Mouse (Mus musculus): ENCODE measurements around the gene Hmg20a.
"Not testable (repeated sequence)": the region's sequence is repeated elsewhere in the genome, so short reads cannot be mapped to it uniquely, and the experiment has no call there.

Hmg20a gene

GRCm38 (mm10) chr9:56417948-56418737 lies at the start of gene Hmg20a, which contains the start of gene Peak1:
Gene Hmg20a, plus strand, starts transcription at chr9:56418609.
Gene Peak1, minus strand, starts transcription at chr9:56418067.
- DNase-seq (ENCODE audit: low spot score in 2 of 2) = peak; percentile 100

DNA sequence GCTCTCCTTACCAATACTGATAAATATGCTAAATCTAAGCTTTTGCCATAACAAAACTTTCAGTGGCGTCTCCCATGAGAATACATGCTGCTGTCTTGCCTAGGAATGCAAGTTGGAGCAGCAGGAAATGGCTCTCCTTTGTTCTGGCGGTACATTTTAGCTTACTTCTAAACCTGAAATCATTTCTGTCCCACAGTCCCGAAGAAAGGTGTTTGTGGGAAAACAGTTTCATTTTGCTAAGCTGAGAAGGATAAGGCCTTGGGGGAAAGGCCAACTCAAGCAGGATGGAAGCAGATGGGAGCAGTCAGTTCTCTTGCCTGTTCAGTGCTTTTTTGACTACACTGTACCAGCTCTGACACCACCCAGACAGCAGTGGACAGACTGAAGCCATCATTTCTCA lies 49.6 kb upstream of the Hmg20a start:
- no peak for DNase-seq (ENCODE audit: low spot score in 2 of 2)

- no peak for DNase-seq (ENCODE audit: low spot score in 2 of 2)
Measured at GRCm38 (mm10) chr9:56370710-56371109, 47.7 kb upstream of the Hmg20a start.

- DNase-seq (ENCODE audit: low spot score in 2 of 2) = no peak
Measured at GRCm38 (mm10) chr9:56374401-56374800, 44.0 kb upstream of the Hmg20a start.

- DNase-seq (ENCODE audit: low spot score in 2 of 2) = no peak
Measured at GRCm38 (mm10) chr9:56382786-56383185, 35.6 kb upstream of the Hmg20a start.

- DNase-seq (ENCODE audit: low spot score in 2 of 2) = no peak
Measured at GRCm38 (mm10) chr9:56392857-56393256, 25.6 kb upstream of the Hmg20a start.

DNA sequence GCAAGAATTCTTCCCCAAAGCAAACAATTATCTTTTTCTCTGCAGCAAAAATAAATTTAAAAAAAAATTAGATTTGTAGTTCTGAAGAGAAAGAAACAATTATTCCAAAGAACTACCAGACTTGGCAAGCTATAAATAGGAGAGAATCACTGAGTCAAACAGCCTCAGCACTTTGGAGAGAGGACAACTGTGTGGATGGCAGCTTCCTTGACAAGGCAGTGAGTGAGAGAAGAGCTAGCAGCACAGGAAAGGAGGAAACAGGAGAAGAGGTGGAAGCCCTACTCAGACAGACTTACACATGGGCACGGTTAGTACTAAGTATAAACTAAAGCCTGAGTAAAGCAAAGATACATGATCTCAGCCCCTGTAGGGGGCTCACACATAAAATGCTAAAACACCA lies 22.1 kb upstream of the Hmg20a start:
- DNase-seq (ENCODE audit: low spot score in 2 of 2) = no peak

DNA sequence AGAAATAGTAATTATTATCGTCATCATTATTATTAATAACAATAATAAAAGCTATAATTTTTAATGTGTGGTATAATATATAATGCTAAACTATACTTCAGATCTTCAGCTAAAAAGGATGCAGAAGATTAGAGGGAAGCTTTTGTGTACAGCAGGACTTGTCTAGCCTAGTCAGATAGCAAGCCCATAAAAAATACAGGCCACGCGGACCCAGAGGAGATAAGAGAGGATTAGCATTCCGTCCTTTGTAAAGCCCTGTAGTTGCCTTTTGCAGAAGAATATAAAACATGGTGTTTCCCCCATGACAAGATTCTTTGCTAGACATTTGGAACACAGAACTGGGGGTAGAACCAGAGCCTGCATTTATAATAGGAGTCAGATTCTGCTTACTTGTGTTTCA lies 13.8 kb upstream of the Hmg20a start:
- DNase-seq (ENCODE audit: low spot score in 2 of 2) = no peak

- DNase-seq (ENCODE audit: low spot score in 2 of 2) = no peak
Measured at GRCm38 (mm10) chr9:56409928-56410327, 8.5 kb upstream of the Hmg20a start.

GRCm38 (mm10) chr9:56412716-56413115 lies 5.7 kb upstream of the Hmg20a start:
- no peak for DNase-seq (ENCODE audit: low spot score in 2 of 2)

DNA sequence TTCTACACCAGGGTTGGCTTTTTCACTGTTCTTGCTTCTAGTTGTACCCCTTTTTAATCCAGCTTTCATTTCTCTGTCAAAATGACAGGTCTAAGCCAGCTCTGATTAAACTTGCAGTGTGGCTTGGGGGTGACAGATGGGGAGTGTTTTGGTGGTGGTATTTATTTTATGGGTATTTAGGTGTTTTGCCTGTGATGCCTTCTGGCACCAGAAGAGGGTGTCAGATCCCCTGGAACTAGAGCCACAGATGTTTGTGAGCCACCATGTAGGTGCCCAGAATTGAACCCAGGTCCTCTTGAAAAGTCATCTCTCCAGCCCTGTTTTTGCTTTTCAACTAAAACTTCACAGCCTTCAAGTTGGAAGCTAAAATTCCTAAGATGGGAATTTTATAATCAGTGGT lies 4.1 kb upstream of the Hmg20a start:
- no peak for DNase-seq (ENCODE audit: low spot score in 2 of 2)

- no peak for DNase-seq (ENCODE audit: low spot score in 2 of 2)
Measured at GRCm38 (mm10) chr9:56415393-56415792, 3.0 kb upstream of the Hmg20a start.

GRCm38 (mm10) chr9:56415935-56416607 lies 2.3 kb upstream of the Hmg20a start:
- DNase-seq (ENCODE audit: low spot score in 2 of 2) = no peak

- peak; percentile 78 to 87 for DNase-seq (ENCODE audit: low spot score in 2 of 2)
Measured at GRCm38 (mm10) chr9:56417415-56417947, 928 bp upstream of the Hmg20a start.

- DNase-seq (ENCODE audit: low spot score in 2 of 2) = peak; percentile 74 to 75
Measured at GRCm38 (mm10) chr9:56418738-56419239, 380 bp downstream of the Hmg20a start.

DNA sequence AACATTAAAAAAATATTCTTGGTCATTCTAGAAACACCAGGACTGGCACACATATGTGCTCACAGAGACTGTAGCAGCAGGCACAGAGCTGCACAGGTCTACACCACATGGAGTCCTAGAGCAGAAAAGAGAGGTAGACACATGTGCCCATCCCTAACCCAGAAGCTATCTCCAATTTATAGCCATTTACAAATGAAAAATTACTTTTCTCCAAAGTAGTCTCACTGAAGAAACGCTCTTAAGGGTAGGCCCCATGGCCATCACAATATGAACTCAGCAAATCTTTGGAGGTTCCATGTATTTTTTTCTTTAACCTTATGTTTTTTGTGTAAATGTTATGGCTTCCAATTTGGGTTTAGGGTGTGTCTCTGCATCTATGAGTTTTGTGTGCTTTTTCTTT lies 1.8 kb downstream of the Hmg20a start:
- DNase-seq (ENCODE audit: low spot score in 2 of 2) = no peak

DNA sequence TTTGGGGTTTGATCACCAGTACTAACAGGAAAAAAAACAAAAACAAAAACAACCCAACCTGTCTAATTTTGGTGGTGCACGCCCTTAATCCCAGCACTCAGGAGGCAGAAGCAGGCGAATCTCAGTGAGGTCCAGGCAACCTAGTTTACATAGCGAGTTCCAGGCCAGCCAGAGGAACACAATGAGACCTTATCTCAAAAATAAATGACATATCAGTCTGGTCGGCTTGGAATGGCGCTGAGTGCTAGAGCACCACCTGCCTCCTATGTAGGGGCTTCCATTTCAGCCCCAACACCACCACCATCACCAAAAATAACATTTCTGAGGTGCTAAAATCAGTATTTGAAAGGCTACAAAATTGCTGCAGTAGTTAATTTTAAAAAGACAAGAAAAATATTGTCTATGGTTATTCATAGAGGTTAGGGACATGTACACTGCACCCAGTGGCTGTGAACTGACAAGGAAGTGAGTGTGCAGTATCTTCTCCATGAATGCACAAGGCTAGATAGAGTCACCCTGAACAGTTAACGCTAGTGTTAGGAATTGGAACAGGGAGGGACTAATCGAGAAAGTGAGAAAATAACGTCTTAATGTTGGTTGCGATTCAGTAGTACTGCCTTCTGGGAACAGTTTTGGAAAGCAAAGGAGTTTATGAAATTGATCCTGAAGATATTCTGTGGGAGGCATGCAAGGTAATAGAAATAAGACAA lies 2.6 kb downstream of the Hmg20a start:
- no peak for DNase-seq (ENCODE audit: low spot score in 2 of 2)

DNA sequence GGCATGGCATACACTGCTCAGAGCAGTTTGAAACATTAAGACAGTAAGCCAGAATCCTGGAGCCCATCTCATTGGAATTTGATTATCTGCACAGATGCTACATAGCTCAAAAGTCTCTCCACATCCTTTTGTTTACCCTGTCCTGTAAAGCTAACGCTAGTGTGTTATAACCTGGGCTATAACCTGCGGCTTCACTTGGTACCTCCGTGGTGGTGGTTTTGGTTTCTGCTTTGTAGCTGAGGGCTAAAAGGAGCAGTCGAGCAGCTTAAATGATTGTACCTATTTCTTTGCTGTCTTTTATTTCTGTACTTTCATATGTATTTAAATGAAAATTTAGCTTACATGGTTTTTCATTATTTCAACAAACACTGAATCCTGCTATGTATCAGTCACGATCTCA lies 3.6 kb downstream of the Hmg20a start:
- DNase-seq (ENCODE audit: low spot score in 2 of 2) = no peak

DNA sequence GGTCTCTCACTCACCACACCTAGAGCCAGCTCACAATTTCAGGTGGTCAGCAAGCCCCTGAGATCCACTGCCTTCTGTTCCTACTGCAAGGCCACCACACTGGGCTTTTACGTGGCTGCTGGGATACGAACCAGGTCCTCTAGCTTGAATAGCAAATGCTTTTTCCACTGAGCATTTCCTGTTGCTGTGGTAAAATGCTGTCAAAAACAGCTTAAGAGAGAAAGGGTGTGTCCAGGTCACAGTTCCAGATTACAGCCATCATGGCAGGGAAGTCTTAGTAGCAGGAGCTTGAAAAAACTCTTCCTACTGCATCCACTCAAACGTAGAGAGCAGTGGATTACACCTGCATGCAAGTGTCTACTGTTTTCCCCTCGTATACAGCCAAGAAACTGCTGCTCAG lies 6.5 kb downstream of the Hmg20a start:
- DNase-seq (ENCODE audit: low spot score in 2 of 2) = no peak

GRCm38 (mm10) chr9:56435821-56436526 lies 17.6 kb downstream of the Hmg20a start:
- no peak for DNase-seq (ENCODE audit: low spot score in 2 of 2)

DNA sequence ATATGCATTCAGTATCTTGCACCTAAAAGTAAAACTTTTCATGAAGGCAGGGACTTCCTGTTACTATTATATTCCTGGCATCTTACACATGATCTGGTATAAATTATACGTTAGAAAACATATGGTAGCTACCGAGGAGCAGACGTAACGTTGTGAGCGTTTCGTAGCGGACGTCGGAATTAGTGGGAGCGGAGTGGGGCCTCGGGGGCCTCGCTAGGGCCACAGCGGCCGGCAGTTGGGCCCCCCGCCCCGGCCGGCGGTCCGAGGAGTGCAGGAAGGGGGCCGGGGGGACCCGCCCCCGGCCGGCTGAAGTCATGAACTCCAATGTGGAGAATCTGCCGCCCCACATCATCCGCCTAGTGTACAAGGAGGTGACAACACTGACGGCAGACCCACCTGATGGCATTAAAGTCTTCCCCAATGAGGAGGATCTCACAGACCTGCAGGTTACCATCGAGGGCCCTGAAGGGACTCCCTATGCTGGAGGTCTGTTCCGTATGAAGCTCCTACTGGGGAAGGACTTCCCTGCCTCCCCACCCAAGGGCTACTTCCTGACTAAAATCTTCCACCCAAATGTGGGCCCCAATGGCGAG lies 19.0 kb downstream of the Hmg20a start:
- DNase-seq (ENCODE audit: low spot score in 2 of 2) = not testable (repeated sequence)
